Mouse (Mus musculus) retina, embryonic 14.5 days (tissue): Measurements from ENCODE around the gene Zfp445.
"Not testable (repeated sequence)": the region's sequence is repeated elsewhere in the genome, so short reads cannot be mapped to it uniquely, and the experiment has no call there.

Experiments
- DNase-seq: peaks from one replicate; pipeline ENCODE4 v3.0.0-alpha.2; 2015; ENCODE audit warnings: low spot score

The Zfp445 gene

GRCm38 (mm10) chr9:122865697-122866166 lies at the start of gene Zfp445:
Gene Zfp445 (minus strand): TSS chr9:122866006.
- DNase-seq = peak; percentile 93

GRCm38 (mm10) chr9:122902717-122903535 lies 37.1 kb upstream of the Zfp445 start:
- DNase-seq = peak; percentile 91

- no peak for DNase-seq
Measured at GRCm38 (mm10) chr9:122901047-122901446, 35.2 kb upstream of the Zfp445 start.

- peak; percentile 78 for DNase-seq
Measured at GRCm38 (mm10) chr9:122886372-122887179, 20.8 kb upstream of the Zfp445 start.

- no peak for DNase-seq
Measured at GRCm38 (mm10) chr9:122885385-122885784, 19.6 kb upstream of the Zfp445 start, which contains the start of gene Zkscan7. Gene Zkscan7 (plus strand): TSS chr9:122885685.

- DNase-seq = no peak
Measured at GRCm38 (mm10) chr9:122875145-122875544, 9.3 kb upstream of the Zfp445 start.

- DNase-seq = no peak
Measured at GRCm38 (mm10) chr9:122874653-122875052, 8.8 kb upstream of the Zfp445 start.

- DNase-seq = no peak
Measured at GRCm38 (mm10) chr9:122872595-122872994, 6.8 kb upstream of the Zfp445 start.

- DNase-seq = no peak
Measured at GRCm38 (mm10) chr9:122866192-122866591, 386 bp upstream of the Zfp445 start.

- no peak for DNase-seq
Measured at GRCm38 (mm10) chr9:122864848-122865247, 958 bp downstream of the Zfp445 start.

- DNase-seq = no peak
Measured at GRCm38 (mm10) chr9:122863731-122864130, 2.1 kb downstream of the Zfp445 start.

GRCm38 (mm10) chr9:122860752-122861151 lies 5.1 kb downstream of the Zfp445 start:
- no peak for DNase-seq

- no peak for DNase-seq
Measured at GRCm38 (mm10) chr9:122856716-122857115, 9.1 kb downstream of the Zfp445 start.

- DNase-seq = no peak
Measured at GRCm38 (mm10) chr9:122855617-122856016, 10.2 kb downstream of the Zfp445 start.

- DNase-seq = not testable (repeated sequence)
Measured at GRCm38 (mm10) chr9:122855141-122855540, 10.7 kb downstream of the Zfp445 start.

- no peak for DNase-seq
Measured at GRCm38 (mm10) chr9:122854526-122854925, 11.3 kb downstream of the Zfp445 start.

- not testable (repeated sequence) for DNase-seq
Measured at GRCm38 (mm10) chr9:122847811-122848311, 17.9 kb downstream of the Zfp445 start.

GRCm38 (mm10) chr9:122846156-122846555 lies 19.6 kb downstream of the Zfp445 start:
- DNase-seq = no peak

- DNase-seq = no peak
Measured at GRCm38 (mm10) chr9:122845621-122846020, 20.2 kb downstream of the Zfp445 start.

- no peak for DNase-seq
Measured at GRCm38 (mm10) chr9:122843760-122844159, 22.0 kb downstream of the Zfp445 start, which contains the start of gene Gm35549. Gene Gm35549 (minus strand): TSS chr9:122844035.

- peak; percentile 18 for DNase-seq
Measured at GRCm38 (mm10) chr9:122837680-122838079, 28.1 kb downstream of the Zfp445 start.

- DNase-seq = no peak
Measured at GRCm38 (mm10) chr9:122837216-122837615, 28.6 kb downstream of the Zfp445 start.
